Mouse (Mus musculus): ENCODE data around the gene Jakmip3.

The Jakmip3 gene

GRCm38 (mm10) chr7:138947741-138948140 lies 7.2 kb downstream of the Jakmip3 start:
- DNase-seq (ENCODE audit: low read depth) = no peak

- no peak for DNase-seq (ENCODE audit: low read depth)
These were observed 7.8 kb downstream of the Jakmip3 start for GRCm38 (mm10) chr7:138948309-138948708.

GRCm38 (mm10) chr7:138955787-138956186 lies 15.3 kb downstream of the Jakmip3 start:
- DNase-seq (ENCODE audit: low read depth) = no peak

- DNase-seq (ENCODE audit: low read depth) = no peak
These were observed 16.6 kb downstream of the Jakmip3 start for GRCm38 (mm10) chr7:138957106-138957505.

GRCm38 (mm10) chr7:138959747-138960146 lies 19.2 kb downstream of the Jakmip3 start:
- no peak for DNase-seq (ENCODE audit: low read depth)

GRCm38 (mm10) chr7:138963756-138964155 lies 23.2 kb downstream of the Jakmip3 start:
- DNase-seq (ENCODE audit: low read depth) = no peak

- DNase-seq (ENCODE audit: low read depth) = peak; percentile 44
These were observed 27.6 kb downstream of the Jakmip3 start for GRCm38 (mm10) chr7:138968010-138968620.

GRCm38 (mm10) chr7:138977510-138977909 lies 37.0 kb downstream of the Jakmip3 start:
- no peak for DNase-seq (ENCODE audit: low read depth)

GRCm38 (mm10) chr7:138984576-138984975 lies 44.0 kb downstream of the Jakmip3 start:
- no peak for DNase-seq (ENCODE audit: low read depth)

- DNase-seq (ENCODE audit: low read depth) = no peak
These were observed 48.6 kb downstream of the Jakmip3 start for GRCm38 (mm10) chr7:138989156-138989555.

GRCm38 (mm10) chr7:139002692-139003091 lies 62.2 kb downstream of the Jakmip3 start:
- no peak for DNase-seq (ENCODE audit: low read depth)

- no peak for DNase-seq (ENCODE audit: low read depth)
These were observed 62.7 kb downstream of the Jakmip3 start for GRCm38 (mm10) chr7:139003250-139003649.

GRCm38 (mm10) chr7:139009786-139010502 lies 69.4 kb downstream of the Jakmip3 start:
- no peak for DNase-seq (ENCODE audit: low read depth)

GRCm38 (mm10) chr7:139011027-139011426 lies 70.5 kb downstream of the Jakmip3 start:
- DNase-seq (ENCODE audit: low read depth) = no peak

GRCm38 (mm10) chr7:139011586-139011985 lies 71.1 kb downstream of the Jakmip3 start:
- no peak for DNase-seq (ENCODE audit: low read depth)

GRCm38 (mm10) chr7:139012767-139013369 lies 72.3 kb downstream of the Jakmip3 start:
- no peak for DNase-seq (ENCODE audit: low read depth)

GRCm38 (mm10) chr7:139015143-139015542 lies 74.6 kb downstream of the Jakmip3 start:
- no peak for DNase-seq (ENCODE audit: low read depth)

GRCm38 (mm10) chr7:139016288-139016687 lies 75.8 kb downstream of the Jakmip3 start:
- DNase-seq (ENCODE audit: low read depth) = no peak

- no peak for DNase-seq (ENCODE audit: low read depth)
These were observed 76.8 kb downstream of the Jakmip3 start for GRCm38 (mm10) chr7:139017249-139017903.

GRCm38 (mm10) chr7:139020884-139021283 lies 80.4 kb downstream of the Jakmip3 start:
- DNase-seq (ENCODE audit: low read depth) = no peak

- no peak for DNase-seq (ENCODE audit: low read depth)
These were observed 80.8 kb downstream of the Jakmip3 start for GRCm38 (mm10) chr7:139021326-139021725.

GRCm38 (mm10) chr7:139027136-139027535 lies 86.6 kb downstream of the Jakmip3 start:
- no peak for DNase-seq (ENCODE audit: low read depth)

GRCm38 (mm10) chr7:139031215-139031614 lies 90.7 kb downstream of the Jakmip3 start:
- DNase-seq (ENCODE audit: low read depth) = no peak

All from fibroblast of lung, adult 2 months (primary cell).